Mouse (Mus musculus) embryonic facial prominence, embryonic 12.5 days (tissue): Measurements from ENCODE around the gene Itga6. TPM values are rescaled to one million over a fixed set of nuclear protein-coding genes. Genes with fewer than 3 reads are reported as not detected.

Experiments used
- ATAC-seq: fragments of 200-750 bp; cut with Nextera tagmentation; 2 replicates; pipeline ENCODE4 v1.8.0; 2017; ENCODE audit not compliant: insufficient number of reproducible peaks, insufficient read depth, low FRiP score, low TSS enrichment
- H3K27ac ChIP-seq: fragments of 300-500 bp; sonication (generic); 2 replicates; pipeline ENCODE4 v1.5.1; 2016; ENCODE audit warnings: mild to moderate bottlenecking
- H3K27me3 ChIP-seq: fragments of 300-500 bp; sonication (generic); 2 replicates; pipeline ENCODE4 v1.6.1; 2016; ENCODE audit warnings: mild to moderate bottlenecking, moderate library complexity
- H3K36me3 ChIP-seq: fragments of 300-500 bp; sonication (generic); 2 replicates; pipeline ENCODE4 v1.6.1; 2016; ENCODE audit warnings: mild to moderate bottlenecking
- H3K4me1 ChIP-seq: fragments of 300-500 bp; sonication (generic); 2 replicates; pipeline ENCODE4 v1.6.1; 2016
- H3K4me2 ChIP-seq: fragments of 300-500 bp; sonication (generic); replicated peaks from 2 replicates; pipeline ENCODE4 v1.6.1; 2016; ENCODE audit warnings: mild to moderate bottlenecking, moderate library complexity
- H3K4me3 ChIP-seq: fragments of 300-500 bp; sonication (generic); 2 replicates; pipeline ENCODE4 v1.5.1; 2016; ENCODE audit warnings: mild to moderate bottlenecking
- H3K9ac ChIP-seq: fragments of 300-500 bp; sonication (generic); 2 replicates; pipeline ENCODE4 v1.6.1; 2016; ENCODE audit warnings: mild to moderate bottlenecking, moderate library complexity
- H3K9me3 ChIP-seq: fragments of 300-500 bp; sonication (generic); 2 replicates; pipeline ENCODE4 v1.6.1; 2016; ENCODE audit warnings: mild to moderate bottlenecking, moderate library complexity
- whole genome bisulfite sequencing: fragments of 180-500 bp; shearing (Covaris S2); methylation state at CpG from one replicate; pipeline ENCODE4 v1.1.7; 2016; 5-methylcytosine and 5-hydroxymethylcytosine counted together
- polyA plus RNA-seq: library from polyadenylated mRNA; unstranded; fragments of >200 nt; fragmentation: Nextera tagmentation; extraction: Ambion mirVana; gene quantifications from 2 replicates; pipeline ENCODE4 v1.2.1, GENCODE M21; 2016

The Itga6 gene
- polyA plus RNA-seq = 39.8 and 43.4 TPM in 2 replicates

GRCm38 (mm10) chr2:71745610-71746374 lies at the start of gene Itga6:
Itga6 (plus strand) TSS chr2:71745616.
- Histone ChIP-seq H3K27me3 (no peaks in the 10 kb centered on the region), H3K9ac (no peak within 1 kb of the TSS), H3K4me2 (no peak within 1 kb of the TSS), H3K4me3 (no peak within 1 kb of the TSS), H3K36me3 (no peaks in the 10 kb centered on the region), H3K4me1 (peaks cover 27% of the 10 kb centered on the region), H3K9me3 (no peaks in the 10 kb centered on the region), H3K27ac (no peak within 1 kb of the TSS)
- no peak for ATAC-seq
- WGBS = 33% methylated on average over 6 of the region's 6 CpGs

GRCm38 (mm10) chr2:71696776-71697175 lies 48.6 kb upstream of the Itga6 start:
- peaks cover 14% of the 10 kb centered on the region; the same call in 1 of the 2 replicates for H3K4me1 ChIP-seq
- H3K9me3 ChIP-seq = no peaks in the 10 kb centered on the region
- no peak overlapping the region for H3K4me2 ChIP-seq
- H3K36me3 ChIP-seq = no peaks in the 10 kb centered on the region
- H3K4me3 ChIP-seq = no peak overlapping the region
- no peak overlapping the region for H3K27ac ChIP-seq
- H3K27me3 ChIP-seq = no peaks in the 10 kb centered on the region
- WGBS = 86% methylated on average over 1 of the region's 1 CpGs
- no peak overlapping the region for H3K9ac ChIP-seq
- ATAC-seq = no peak

- no peak for ATAC-seq
- Histone ChIP-seq H3K4me2 (no peak overlapping the region), H3K9me3 (no peaks in the 10 kb centered on the region), H3K36me3 (no peaks in the 10 kb centered on the region), H3K4me3 (no peak overlapping the region), H3K4me1 (peaks cover 14% of the 10 kb centered on the region; the same call in 1 of the 2 replicates), H3K9ac (no peak overlapping the region), H3K27ac (no peak overlapping the region), H3K27me3 (no peaks in the 10 kb centered on the region)
- WGBS = 56% methylated on average over 8 of the region's 8 CpGs
Measured at GRCm38 (mm10) chr2:71697408-71698336, 47.7 kb upstream of the Itga6 start.

GRCm38 (mm10) chr2:71698366-71698765 lies 47.0 kb upstream of the Itga6 start:
- 76% methylated on average over 6 of the region's 6 CpGs for WGBS
- Histone ChIP-seq H3K4me1 (peaks cover 14% of the 10 kb centered on the region; the same call in 1 of the 2 replicates), H3K4me3 (no peak overlapping the region), H3K9me3 (no peaks in the 10 kb centered on the region), H3K27me3 (no peaks in the 10 kb centered on the region), H3K27ac (no peak overlapping the region), H3K36me3 (no peaks in the 10 kb centered on the region), H3K4me2 (no peak overlapping the region), H3K9ac (no peak overlapping the region)
- ATAC-seq = no peak

GRCm38 (mm10) chr2:71698942-71699341 lies 46.5 kb upstream of the Itga6 start:
- H3K4me2 ChIP-seq = no peak overlapping the region
- no peaks in the 10 kb centered on the region for H3K27me3 ChIP-seq
- H3K27ac ChIP-seq = no peak overlapping the region
- no peaks in the 10 kb centered on the region for H3K36me3 ChIP-seq
- ATAC-seq = no peak
- H3K9me3 ChIP-seq = no peaks in the 10 kb centered on the region
- no peak overlapping the region for H3K9ac ChIP-seq
- peaks cover 14% of the 10 kb centered on the region; the same call in 1 of the 2 replicates for H3K4me1 ChIP-seq
- 21% methylated on average over 7 of the region's 7 CpGs for WGBS
- no peak overlapping the region for H3K4me3 ChIP-seq

GRCm38 (mm10) chr2:71701341-71701740 lies 44.1 kb upstream of the Itga6 start:
- Histone ChIP-seq H3K4me1 (peaks cover 14% of the 10 kb centered on the region; the same call in 1 of the 2 replicates), H3K4me2 (no peak overlapping the region), H3K36me3 (no peaks in the 10 kb centered on the region), H3K27me3 (no peaks in the 10 kb centered on the region), H3K9me3 (no peaks in the 10 kb centered on the region), H3K27ac (no peak overlapping the region), H3K4me3 (no peak overlapping the region), H3K9ac (no peak overlapping the region)
- 93% methylated on average over 3 of the region's 3 CpGs for WGBS
- ATAC-seq = no peak

- no peak for ATAC-seq
- Histone ChIP-seq H3K4me2 (no peak overlapping the region), H3K9me3 (no peaks in the 10 kb centered on the region), H3K9ac (no peak overlapping the region), H3K36me3 (no peaks in the 10 kb centered on the region), H3K4me3 (no peak overlapping the region), H3K4me1 (no peaks in the 10 kb centered on the region), H3K27ac (no peak overlapping the region), H3K27me3 (no peaks in the 10 kb centered on the region)
- 44% methylated on average over 5 of the region's 5 CpGs for WGBS
Measured at GRCm38 (mm10) chr2:71704309-71704708, 41.1 kb upstream of the Itga6 start.

GRCm38 (mm10) chr2:71708886-71709285 lies 36.5 kb upstream of the Itga6 start:
- H3K9ac ChIP-seq = no peak overlapping the region
- no peaks in the 10 kb centered on the region for H3K36me3 ChIP-seq
- no peak overlapping the region for H3K27ac ChIP-seq
- no peak for ATAC-seq
- H3K4me3 ChIP-seq = no peak overlapping the region
- H3K4me2 ChIP-seq = no peak overlapping the region
- H3K27me3 ChIP-seq = no peaks in the 10 kb centered on the region
- no peaks in the 10 kb centered on the region for H3K4me1 ChIP-seq
- no peaks in the 10 kb centered on the region for H3K9me3 ChIP-seq
- 88% methylated on average over 5 of the region's 5 CpGs for WGBS

- ATAC-seq = no peak
- Histone ChIP-seq H3K4me3 (no peak overlapping the region), H3K9ac (no peak overlapping the region), H3K4me1 (no peaks in the 10 kb centered on the region), H3K27ac (no peak overlapping the region), H3K36me3 (no peaks in the 10 kb centered on the region), H3K9me3 (no peaks in the 10 kb centered on the region), H3K4me2 (no peak overlapping the region), H3K27me3 (no peaks in the 10 kb centered on the region)
- 67% methylated on average over 2 of the region's 2 CpGs for WGBS
Measured at GRCm38 (mm10) chr2:71711640-71712039, 33.8 kb upstream of the Itga6 start.

GRCm38 (mm10) chr2:71714416-71714815 lies 31.0 kb upstream of the Itga6 start:
- Histone ChIP-seq H3K27me3 (no peaks in the 10 kb centered on the region), H3K4me3 (no peak overlapping the region), H3K9me3 (no peaks in the 10 kb centered on the region), H3K9ac (no peak overlapping the region), H3K36me3 (no peaks in the 10 kb centered on the region), H3K27ac (no peak overlapping the region), H3K4me2 (no peak overlapping the region), H3K4me1 (peaks cover 6% of the 10 kb centered on the region)
- ATAC-seq = no peak
- WGBS = 90% methylated on average over 5 of the region's 5 CpGs

- Histone ChIP-seq H3K4me1 (peaks cover 6% of the 10 kb centered on the region), H3K36me3 (no peaks in the 10 kb centered on the region), H3K4me3 (no peak overlapping the region), H3K9ac (no peak overlapping the region), H3K27me3 (no peaks in the 10 kb centered on the region), H3K4me2 (no peak overlapping the region), H3K27ac (no peak overlapping the region), H3K9me3 (no peaks in the 10 kb centered on the region)
- WGBS = 44% methylated on average over 9 of the region's 9 CpGs
- no peak for ATAC-seq
Measured at GRCm38 (mm10) chr2:71719005-71719386, 26.4 kb upstream of the Itga6 start.
